Mouse (Mus musculus): Measurements from ENCODE around the gene Vmn2r84. TPM values are rescaled to one million over a fixed set of nuclear protein-coding genes. Genes with fewer than 3 reads are reported as not detected.
"Not testable (repeated sequence)": the region's sequence is repeated elsewhere in the genome, so short reads cannot be mapped to it uniquely, and the experiment has no call there.

Gene Vmn2r84
- not detected in 2 replicates for polyA plus RNA-seq (2015; fragmentation: Nextera tagmentation; extraction: Ambion mirVana)

DNA sequence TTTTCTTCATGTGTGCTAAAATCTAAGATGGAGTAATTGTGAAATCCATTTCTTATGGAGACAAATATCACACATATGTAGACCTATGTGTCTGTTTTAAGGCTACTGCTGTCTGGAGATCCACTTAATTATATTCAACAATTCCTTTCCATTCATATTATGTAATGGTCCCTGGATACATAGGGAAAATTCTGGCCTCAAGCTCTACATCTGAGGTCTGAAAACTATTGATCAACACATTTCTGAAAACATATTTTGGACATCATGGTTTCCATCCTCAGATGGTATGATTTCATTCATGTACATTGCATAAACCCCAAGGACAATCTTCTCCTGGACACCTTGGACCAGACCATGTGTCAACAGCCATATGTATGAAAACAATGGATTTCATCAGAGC lies at the start of gene Vmn2r84:
Vmn2r84 (minus strand) TSS at position 101 of the 400 bp plus-strand sequence.
- H3K4me1 ChIP-seq = no peaks in the 10 kb centered on the region
- no peaks in the 10 kb centered on the region for H3K36me3 ChIP-seq
- no peaks in the 10 kb centered on the region for H3K9me3 ChIP-seq
- ATAC-seq (replicated peaks) = no peak
- H3K4me3 ChIP-seq = no peak within 1 kb of the TSS
- no peak within 1 kb of the TSS for H3K4me2 ChIP-seq (replicated peaks)
- no peak within 1 kb of the TSS for H3K9ac ChIP-seq (replicated peaks)
- no peaks in the 10 kb centered on the region for H3K27me3 ChIP-seq
- H3K27ac ChIP-seq (replicated peaks) = no peak within 1 kb of the TSS

DNA sequence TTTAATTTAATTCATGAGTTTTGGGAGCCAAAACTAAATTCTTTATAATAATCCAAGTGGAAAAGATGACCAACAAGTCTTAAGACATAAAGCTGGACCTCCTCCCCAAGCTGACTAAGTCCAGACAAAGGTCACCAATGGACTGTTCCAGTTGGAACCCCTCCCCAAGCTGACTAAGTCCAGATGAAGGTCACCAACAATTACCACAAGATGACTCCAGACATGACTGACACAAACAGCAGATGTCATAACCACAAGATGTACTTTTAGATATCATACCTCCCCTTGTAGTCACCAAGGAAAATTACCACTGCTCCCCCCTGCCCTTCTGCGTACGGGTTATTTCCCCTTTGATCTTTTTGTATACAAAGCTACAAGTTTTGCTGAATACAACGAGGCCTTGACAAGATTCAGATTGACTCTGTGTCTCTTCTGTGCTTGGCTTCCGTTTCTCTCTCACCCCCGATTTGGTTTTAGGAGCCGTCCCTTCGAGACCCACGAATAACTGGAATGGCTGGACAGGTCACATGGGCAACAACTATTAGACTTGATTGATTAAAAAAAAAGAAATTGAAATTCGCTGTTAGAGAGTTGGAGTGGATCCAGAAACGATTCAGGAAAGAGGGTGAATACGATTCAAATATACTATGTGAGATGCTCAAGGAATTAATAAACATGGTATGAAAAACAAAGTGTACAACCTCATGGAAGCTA lies 40.2 kb upstream of the Vmn2r84 start:
- H3K36me3 ChIP-seq; H3K4me1 ChIP-seq; H3K4me3 ChIP-seq; H3K4me2 ChIP-seq (replicated peaks); H3K27ac ChIP-seq (replicated peaks); ATAC-seq (replicated peaks); H3K27me3 ChIP-seq; H3K9ac ChIP-seq (replicated peaks); H3K9me3 ChIP-seq: not testable (repeated sequence)
- WGBS = 88% methylated on average over 11 of the region's 11 CpGs

DNA sequence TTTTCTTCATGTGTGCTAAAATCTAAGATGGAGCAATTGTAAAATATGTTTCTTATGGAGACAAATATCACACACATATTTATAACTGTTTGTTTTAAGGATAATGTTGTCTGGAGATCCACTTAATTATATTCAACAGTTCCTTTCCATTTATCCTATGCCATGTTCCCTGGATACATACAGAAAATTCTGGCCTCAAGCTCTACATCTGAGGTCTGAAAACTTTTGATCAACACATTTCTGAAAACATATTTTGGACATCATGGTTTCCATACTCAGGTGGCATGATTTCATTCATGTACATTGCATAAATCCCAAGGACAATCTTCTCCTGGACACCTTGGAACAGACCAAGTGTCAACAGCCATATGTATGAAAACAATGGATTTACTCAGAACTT lies 35.5 kb upstream of the Vmn2r84 start, which contains the start of gene Vmn2r85:
Vmn2r85 (minus strand) TSS at position 101 of the 400 bp plus-strand sequence.
- not testable (repeated sequence) for H3K4me1 ChIP-seq; H3K9ac ChIP-seq (replicated peaks); H3K4me3 ChIP-seq; ATAC-seq (replicated peaks); H3K9me3 ChIP-seq; H3K36me3 ChIP-seq; H3K27me3 ChIP-seq; H3K27ac ChIP-seq (replicated peaks); H3K4me2 ChIP-seq (replicated peaks)

DNA sequence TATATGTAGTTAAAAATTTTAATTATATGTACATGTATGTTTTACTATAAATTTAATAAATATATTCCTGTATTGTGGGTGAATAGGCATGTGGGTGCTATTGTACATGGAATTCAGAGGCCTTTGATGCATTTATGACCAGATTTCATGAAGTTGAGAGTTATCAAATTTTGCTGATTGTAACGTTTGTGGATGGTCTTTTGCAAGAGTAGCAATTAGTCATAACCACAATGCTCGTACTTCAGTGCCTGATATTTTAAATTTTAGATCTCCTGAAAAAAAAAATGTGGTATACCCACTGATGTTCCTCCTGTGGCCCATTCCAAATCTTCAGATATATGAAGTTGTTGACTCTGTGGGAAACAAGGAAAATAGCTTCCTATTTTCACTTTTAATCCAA lies 28.2 kb upstream of the Vmn2r84 start:
- H3K27ac ChIP-seq (replicated peaks); H3K4me1 ChIP-seq; H3K9me3 ChIP-seq; H3K27me3 ChIP-seq; ATAC-seq (replicated peaks); H3K4me2 ChIP-seq (replicated peaks); H3K9ac ChIP-seq (replicated peaks); H3K4me3 ChIP-seq; H3K36me3 ChIP-seq: not testable (repeated sequence)
- WGBS = 85% methylated on average over 2 of the region's 2 CpGs

DNA sequence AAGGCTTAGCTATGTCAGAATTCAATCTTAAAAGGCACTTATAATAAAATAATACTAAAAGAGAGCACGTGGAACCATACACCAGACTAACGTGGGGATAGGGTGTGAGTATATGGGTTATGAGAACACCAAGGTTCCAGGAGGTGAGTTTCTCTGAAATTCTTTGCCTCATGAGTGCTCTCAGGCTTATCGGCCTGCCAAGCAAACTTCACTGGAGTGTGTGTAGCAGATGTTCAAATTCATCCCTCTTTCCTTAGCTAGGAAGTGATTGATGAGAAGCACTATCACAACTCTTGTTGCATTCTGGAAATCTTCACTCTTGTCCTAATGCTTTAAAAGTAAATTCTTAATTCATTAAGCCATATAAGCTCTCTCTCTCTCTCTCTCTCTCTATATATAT lies 26.3 kb upstream of the Vmn2r84 start:
- Histone ChIP-seq H3K27ac (replicated peaks) (no peak overlapping the region), H3K4me2 (replicated peaks) (no peak overlapping the region), H3K9ac (replicated peaks) (no peak overlapping the region), H3K27me3 (no peaks in the 10 kb centered on the region), H3K4me1 (no peaks in the 10 kb centered on the region), H3K9me3 (no peaks in the 10 kb centered on the region), H3K4me3 (no peak overlapping the region), H3K36me3 (no peaks in the 10 kb centered on the region)
- no peak for ATAC-seq (replicated peaks)
- 65% methylated on average over 3 of the region's 3 CpGs for WGBS

DNA sequence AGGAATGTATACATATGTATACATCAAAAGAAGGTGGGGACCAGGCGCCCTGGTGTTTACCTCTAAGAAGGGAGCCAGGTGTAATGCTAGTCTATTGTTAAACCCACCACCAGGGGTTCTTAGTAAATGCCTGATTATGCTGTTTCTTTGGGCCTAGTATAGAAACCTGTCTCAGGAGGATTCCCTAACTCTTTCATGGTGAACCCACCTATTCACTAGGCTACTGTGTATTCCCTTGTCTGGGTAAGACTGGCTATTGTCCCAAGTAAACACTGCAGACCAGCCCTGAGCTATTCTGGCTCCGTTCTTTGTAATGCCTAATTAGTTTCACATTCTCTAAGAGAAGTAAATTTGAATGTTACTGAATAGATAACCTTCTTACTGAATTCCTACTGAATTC lies 25.8 kb upstream of the Vmn2r84 start:
- H3K9me3 ChIP-seq; ATAC-seq (replicated peaks); H3K27me3 ChIP-seq; H3K36me3 ChIP-seq; H3K9ac ChIP-seq (replicated peaks); H3K4me2 ChIP-seq (replicated peaks); H3K4me1 ChIP-seq; H3K27ac ChIP-seq (replicated peaks); H3K4me3 ChIP-seq: not testable (repeated sequence)
- WGBS = 48% methylated on average over 2 of the region's 2 CpGs

DNA sequence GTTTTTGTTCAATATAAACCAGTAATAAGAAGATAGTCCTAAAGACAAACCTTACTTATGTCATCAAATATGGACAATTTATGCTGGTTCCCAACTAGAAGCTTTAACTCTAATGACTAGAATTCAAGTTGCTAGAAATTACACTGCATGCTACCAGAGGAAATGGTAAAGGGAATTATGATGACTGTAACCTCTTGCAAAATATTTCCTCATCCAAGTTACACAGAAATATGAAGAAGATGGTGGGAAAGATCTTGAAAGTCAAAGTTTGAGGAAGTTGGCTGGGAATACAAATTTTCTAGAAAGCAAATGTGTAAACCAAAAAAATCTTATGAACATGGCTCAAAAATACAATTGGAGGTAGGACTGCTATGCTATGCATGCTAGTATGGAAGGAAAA lies 22.2 kb upstream of the Vmn2r84 start:
- not testable (repeated sequence) for H3K4me1 ChIP-seq; H3K9ac ChIP-seq (replicated peaks); H3K27ac ChIP-seq (replicated peaks); H3K4me2 ChIP-seq (replicated peaks); H3K27me3 ChIP-seq; H3K36me3 ChIP-seq; H3K4me3 ChIP-seq; H3K9me3 ChIP-seq; ATAC-seq (replicated peaks)

DNA sequence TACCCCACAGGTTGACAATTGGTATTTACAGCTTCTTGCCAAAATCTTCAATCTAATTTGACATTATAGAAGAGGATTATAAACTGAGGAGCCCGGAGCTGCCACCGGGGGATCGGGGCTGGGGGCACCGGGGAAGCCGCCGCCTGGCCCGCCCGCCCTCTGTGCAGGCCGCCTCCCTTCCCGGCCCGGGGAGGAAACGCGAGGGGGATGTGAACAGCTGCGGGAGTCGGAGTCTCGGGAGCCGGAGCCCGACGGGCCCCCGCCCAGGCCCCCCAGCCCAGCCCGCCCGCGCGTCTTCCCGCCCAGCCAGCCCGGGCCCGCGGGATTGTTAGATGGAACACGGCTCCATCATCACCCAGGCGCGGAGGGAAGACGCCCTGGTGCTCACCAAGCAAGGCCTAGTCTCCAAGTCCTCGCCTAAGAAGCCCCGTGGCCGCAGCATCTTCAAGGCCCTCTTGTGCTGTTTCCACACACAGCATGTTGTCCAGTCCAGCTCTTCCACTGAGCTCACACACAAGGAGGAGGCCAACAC lies 18.1 kb upstream of the Vmn2r84 start:
- H3K9ac ChIP-seq (replicated peaks) = not testable (repeated sequence)

DNA sequence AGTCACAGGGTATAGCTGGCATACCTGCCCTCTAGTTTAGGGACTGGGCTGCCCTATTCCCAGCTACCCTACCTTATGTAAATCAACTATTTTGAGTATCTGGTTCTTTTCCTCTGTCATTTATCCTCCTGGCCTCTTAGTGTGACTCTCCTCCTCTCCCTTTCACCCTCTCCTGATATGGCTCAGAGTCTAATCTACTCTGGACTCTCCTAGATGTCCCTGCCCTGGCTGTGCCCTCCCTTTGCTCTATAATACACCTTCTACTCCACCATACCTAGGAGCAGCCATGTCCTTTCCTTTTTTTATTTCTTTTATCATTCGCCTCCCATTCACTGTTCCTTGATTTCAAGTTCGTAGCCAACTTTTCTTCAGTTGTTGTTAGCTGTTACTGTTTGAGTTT lies 19.0 kb downstream of the Vmn2r84 start:
- Histone ChIP-seq H3K4me2 (replicated peaks) (no peak overlapping the region), H3K27ac (replicated peaks) (no peak overlapping the region), H3K9me3 (no peaks in the 10 kb centered on the region), H3K4me1 (no peaks in the 10 kb centered on the region), H3K27me3 (no peaks in the 10 kb centered on the region), H3K9ac (replicated peaks) (no peak overlapping the region), H3K36me3 (no peaks in the 10 kb centered on the region), H3K4me3 (no peak overlapping the region)
- ATAC-seq (replicated peaks) = no peak
- 87% methylated on average over 2 of the region's 2 CpGs for WGBS

More for the DNA sequence above, 18.1 kb upstream of the Vmn2r84 start:
- ATAC-seq (replicated peaks) = 0 out of 2 replicates have a peak, but pooled peaks have one; percentile 32
- H3K4me3 ChIP-seq; H3K4me2 ChIP-seq (replicated peaks); H3K27me3 ChIP-seq; H3K36me3 ChIP-seq; H3K9me3 ChIP-seq; H3K4me1 ChIP-seq; H3K27ac ChIP-seq (replicated peaks): not testable (repeated sequence)
- WGBS = 88% methylated on average over 28 of the region's 35 CpGs

DNA sequence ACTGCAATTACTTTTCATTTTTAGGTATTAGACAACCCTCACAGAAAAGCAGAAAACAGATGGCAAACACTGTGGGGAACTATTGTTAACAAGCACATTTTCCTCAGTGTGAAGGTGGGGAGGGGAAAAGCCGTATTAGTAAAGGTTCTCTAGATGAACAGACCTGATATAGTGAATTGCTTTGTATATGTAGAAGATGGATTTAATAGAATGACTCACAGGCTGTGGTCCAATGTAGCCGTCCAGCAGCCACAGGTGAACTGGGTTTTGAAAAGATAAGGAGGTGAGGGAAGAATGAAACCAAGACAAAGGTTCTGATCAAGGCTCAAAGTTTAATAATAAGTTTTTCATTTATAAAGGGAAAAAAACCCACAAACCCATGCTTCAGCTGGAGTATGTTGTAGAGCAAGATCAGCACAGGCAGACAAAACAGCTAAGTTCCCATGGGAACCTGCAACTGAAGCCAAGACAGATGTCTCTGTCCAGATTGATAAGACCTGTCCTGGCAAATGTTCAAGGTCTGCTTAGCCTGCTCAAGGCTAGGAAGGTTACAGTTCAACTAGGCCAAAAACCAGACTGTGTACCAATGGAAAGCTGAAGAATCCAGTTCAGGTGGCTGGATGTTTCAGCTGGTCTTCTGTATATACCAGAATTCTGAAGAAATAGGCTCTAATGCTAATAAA lies 21.5 kb downstream of the Vmn2r84 start:
- Histone ChIP-seq H3K9me3 (no peaks in the 10 kb centered on the region), H3K4me1 (no peaks in the 10 kb centered on the region), H3K9ac (replicated peaks) (no peak overlapping the region), H3K4me2 (replicated peaks) (no peak overlapping the region), H3K36me3 (no peaks in the 10 kb centered on the region), H3K27me3 (no peaks in the 10 kb centered on the region), H3K27ac (replicated peaks) (no peak overlapping the region), H3K4me3 (no peak overlapping the region)
- 76% methylated on average over 2 of the region's 2 CpGs for WGBS
- ATAC-seq (replicated peaks) = no peak

DNA sequence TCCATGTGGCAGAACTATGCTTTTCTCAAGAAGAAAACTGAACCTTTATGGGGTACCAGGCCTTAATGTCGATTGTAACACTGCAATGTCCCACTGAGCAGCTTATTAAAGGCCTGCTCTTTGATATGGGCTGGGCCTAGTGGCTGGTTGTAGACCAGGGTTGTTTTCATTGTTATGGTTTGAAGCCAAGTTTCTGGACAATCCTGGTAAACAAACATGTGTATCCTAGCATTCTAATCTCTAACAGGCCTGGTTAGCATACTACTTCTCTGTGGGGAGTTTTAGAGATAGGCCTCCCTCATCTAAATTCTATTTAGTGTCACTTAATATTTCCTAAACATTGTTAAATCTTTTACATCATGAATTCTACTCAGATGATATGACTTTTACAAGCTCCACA lies 22.5 kb downstream of the Vmn2r84 start:
- no peak for ATAC-seq (replicated peaks)
- WGBS = 51% methylated on average over 1 of the region's 1 CpGs

DNA sequence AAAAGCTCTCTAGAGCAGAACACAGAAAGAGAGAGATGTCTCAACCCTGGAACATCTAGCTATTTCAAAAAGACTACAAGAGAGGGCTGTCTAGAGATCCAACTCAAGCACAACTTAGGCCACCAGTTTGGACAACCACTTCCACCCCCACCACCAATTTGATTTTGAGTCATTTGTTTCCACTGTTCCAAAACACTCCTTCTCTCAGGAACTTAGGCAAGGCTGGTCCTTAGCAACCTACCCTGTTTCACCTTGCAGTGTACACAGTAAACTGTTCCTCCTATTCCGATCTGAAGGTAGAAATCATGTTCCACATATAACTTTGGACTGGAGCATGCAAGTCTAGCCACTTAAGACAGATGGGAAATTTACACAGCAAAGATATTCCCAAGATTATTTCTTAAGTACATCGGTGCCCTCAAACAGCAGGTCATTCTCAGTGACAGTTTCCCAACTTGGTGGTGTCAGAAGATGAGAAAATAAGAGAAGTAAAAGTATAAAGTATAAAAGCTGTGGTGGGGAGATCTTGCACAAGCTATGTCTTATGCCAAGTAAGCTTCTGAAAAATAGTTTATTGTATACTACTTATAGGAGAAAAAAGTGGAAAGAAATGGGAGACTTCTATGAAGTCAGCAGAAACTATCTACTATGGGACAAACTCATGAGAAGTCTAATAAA lies 24.0 kb downstream of the Vmn2r84 start:
- H3K27me3 ChIP-seq = no peaks in the 10 kb centered on the region
- H3K4me3 ChIP-seq = no peak overlapping the region
- no peaks in the 10 kb centered on the region for H3K36me3 ChIP-seq
- no peak for ATAC-seq (replicated peaks)
- no peak overlapping the region for H3K27ac ChIP-seq (replicated peaks)
- no peak overlapping the region for H3K4me2 ChIP-seq (replicated peaks)
- 92% methylated on average over 2 of the region's 2 CpGs for WGBS
- no peak overlapping the region for H3K9ac ChIP-seq (replicated peaks)
- H3K4me1 ChIP-seq = no peaks in the 10 kb centered on the region
- no peaks in the 10 kb centered on the region for H3K9me3 ChIP-seq

More for the DNA sequence above, 22.5 kb downstream of the Vmn2r84 start:
- Histone ChIP-seq H3K27me3 (no peaks in the 10 kb centered on the region), H3K27ac (replicated peaks) (no peak overlapping the region), H3K4me2 (replicated peaks) (no peak overlapping the region), H3K4me3 (no peak overlapping the region), H3K4me1 (no peaks in the 10 kb centered on the region), H3K36me3 (no peaks in the 10 kb centered on the region), H3K9ac (replicated peaks) (no peak overlapping the region), H3K9me3 (no peaks in the 10 kb centered on the region)
